Mouse (Mus musculus): ENCODE data around the gene Ada.

The Ada gene

DNA sequence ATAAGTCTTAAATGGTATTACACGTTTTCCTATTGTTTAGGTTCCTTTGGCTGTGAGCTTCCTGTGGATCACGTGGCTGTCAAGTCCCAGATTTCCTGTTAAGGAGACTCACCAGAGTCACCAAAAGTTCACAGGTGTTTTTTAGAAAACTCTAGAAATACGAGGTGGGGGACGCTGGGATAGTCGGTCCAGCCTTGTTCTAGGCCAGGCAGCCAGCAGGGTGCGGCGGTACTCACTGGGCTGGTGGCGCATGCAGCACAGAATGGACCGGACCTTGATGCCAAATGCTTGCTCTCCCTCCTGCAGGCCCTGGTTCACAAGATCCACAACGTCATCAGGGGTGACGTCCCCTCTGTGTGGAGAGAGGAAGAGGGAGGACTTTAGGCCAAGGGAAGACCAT, 18.0 kb downstream of the Ada start:
- no peak for DNase-seq (ENCODE audit: low spot score in 2 of 2)

DNA sequence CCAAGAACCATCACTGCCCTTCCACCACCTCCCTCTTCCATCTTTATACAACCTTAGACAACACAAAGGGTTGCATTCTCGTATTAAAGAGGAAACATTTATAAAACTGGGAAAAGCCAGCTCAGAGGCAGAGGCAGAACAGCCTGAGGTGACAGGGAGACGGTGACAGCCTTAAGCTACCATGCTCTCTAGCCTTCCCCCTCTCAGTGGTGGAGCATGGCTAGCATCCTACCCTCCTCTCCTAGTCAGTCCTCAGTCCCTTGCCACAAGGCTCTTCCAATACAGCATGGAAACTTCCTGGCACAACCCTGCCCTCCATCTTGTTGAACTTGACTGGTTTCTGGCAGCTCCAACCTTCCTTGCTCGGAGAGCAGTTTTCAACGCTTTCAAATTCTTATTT, 21.7 kb downstream of the Ada start:
- DNase-seq (ENCODE audit: low spot score in 2 of 2): no peak

DNA sequence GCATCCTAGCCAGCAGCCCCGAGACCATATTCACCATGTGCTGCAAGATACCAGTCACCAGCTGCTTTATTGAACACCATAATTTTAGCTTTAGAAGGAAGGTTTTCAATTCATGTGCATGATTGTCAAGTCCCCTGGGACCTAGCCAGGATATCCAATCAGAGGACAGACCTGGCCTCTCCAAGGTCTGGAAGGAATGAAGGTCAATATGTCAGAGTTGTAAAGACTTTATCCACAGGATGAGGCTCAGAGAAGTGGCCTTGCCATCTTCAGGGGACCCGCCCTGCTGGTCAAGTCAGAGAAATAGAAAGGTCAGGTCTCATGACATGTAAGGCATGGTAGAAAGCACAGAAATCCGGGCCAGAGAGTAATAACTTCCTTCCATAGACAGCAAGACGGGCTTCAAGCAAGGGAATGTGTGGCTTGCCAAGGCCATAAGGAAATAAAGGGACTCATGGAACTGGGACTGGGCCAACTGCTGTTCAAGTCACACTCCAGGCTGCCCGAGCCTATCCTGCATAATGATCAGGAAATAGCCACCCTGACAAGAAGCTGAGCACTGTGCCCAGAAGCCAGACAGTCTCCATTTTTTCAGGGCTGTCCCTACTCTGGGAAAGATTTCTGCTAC, 23.2 kb downstream of the Ada start:
- no peak for DNase-seq (ENCODE audit: low spot score in 2 of 2)

DNA sequence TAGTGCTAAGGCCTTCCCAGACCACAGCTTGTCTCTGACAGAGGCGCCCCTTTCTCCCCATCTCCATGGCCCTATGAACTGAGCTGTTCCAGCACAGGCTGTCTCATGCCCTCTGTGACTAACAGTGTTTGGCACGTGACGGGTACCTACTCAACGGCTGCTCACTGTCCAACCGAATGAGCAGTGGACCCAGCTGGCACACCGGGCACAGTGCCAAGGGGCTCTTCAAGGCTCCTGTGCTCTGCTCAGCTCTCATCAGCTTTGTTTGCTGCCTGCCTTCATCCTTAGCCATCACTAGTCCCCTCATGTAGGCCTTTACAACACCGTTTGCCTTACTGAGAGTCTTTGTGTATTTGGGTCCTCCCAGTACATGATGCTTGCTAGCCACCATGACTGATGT, 27.5 kb downstream of the Ada start:
- peak; percentile 42 to 72 for DNase-seq (ENCODE audit: low spot score in 2 of 2)

DNA sequence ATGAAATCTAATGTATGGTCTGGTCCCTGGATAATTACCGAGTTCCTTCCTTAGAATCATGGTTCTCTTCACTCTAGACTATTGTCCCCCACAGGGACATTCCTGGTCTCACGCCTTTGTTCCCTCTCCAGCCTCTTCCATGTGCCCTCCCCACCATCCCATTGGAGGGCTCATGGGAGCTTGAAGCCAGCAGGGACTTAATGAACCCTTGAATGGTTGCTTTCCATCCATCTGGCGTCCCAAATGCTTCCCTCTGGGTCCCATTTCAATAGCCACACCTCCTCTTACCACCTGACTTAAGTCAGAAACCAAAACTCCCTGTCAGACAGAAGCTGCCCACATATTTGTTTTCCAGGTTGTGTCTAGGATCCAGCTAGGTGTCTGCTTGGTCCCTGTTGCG, 30.4 kb downstream of the Ada start:
- no peak for DNase-seq (ENCODE audit: low spot score in 2 of 2)

DNA sequence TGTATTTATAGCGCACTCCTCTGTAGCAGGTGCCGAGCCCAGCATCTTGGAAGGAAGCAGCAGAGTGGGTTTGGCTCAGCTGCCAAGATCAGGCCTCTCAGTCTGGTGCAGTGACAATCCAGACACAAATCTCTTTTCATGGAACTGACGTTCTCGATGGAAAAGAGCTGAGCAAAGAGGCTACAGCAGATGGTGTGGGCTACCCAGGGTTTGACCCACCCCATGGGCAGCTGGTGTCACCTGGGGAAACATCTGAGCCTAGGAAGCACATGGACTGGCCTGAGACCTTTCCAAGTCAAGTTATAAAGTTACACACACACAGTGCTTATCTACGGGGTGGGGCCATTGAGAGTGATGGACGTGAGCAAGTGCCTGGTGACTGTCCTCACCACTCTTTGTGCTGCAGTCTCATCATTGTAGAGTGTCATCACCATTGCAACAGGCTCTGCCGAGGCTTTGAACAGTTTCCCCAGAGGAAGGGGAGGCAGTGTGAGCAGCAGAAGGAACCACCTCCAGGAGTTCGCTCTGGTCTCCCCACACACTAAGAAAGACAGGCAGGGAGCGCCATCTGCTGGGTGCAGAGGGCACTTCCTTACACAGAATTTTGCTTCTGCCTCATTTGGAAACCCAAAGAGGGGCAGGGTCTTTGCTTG, 31.0 kb downstream of the Ada start:
- peak; percentile 73 to 83 for DNase-seq (ENCODE audit: low spot score in 2 of 2)

DNA sequence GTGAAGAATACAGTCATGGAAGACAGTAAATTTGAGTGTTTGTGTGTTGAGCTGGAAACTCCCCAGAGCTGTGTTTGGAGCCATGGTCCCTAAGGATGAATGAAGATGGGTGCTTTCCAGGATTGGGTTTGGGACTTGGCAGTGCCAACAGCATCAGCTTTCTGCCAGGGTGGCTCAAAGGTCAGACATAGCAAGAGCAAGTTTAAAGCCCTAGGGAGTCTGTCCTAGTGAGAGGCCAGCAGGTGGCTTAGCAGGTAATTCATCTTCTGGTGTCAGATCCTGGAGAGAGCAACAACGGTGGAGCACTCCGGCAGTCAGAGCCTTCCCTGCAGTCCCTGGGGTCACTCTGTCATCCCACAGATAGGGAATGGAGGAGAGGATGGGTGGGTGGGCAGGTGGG, 31.5 kb downstream of the Ada start:
- DNase-seq (ENCODE audit: low spot score in 2 of 2): no peak

DNA sequence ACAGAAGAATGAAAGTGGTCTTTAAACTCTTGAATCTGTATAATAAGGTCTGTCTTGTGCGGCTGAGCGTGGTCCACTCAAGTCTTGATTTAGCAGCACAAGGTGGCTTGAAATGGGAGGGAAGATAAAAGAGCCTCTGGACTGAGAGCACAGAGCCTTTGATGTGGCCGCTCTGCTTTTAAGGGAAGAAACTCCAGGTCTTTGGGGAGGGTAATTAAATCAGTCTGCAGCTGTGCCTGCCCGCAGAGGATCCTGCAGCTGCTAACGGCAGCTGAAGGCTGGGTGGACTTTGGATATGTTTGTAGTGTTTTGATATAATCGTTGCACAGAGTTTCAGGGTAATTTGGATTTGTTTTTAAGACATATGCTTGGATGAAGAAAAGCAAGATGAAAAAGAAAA, 33.2 kb downstream of the Ada start:
- no peak for DNase-seq (ENCODE audit: low spot score in 2 of 2)

DNA sequence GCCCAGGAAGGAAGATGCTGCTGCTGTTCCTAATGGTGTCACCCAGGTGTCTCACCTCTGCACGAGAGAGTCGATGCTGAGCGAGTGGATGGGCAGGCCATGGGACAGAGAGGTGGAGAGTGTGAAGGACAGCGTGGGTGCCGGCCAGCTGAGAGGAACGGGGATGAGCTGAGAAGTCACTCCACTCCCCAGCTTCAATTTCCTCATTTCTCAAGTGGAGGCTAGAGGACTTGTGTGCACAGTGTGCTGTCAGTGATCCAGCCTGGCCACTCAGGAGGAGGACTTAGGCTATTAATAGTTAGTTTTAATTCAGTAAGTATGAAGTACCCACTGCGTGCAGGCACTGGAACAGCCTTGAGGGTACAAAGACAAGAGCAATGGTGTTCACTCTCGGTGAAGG, 33.6 kb downstream of the Ada start:
- DNase-seq (ENCODE audit: low spot score in 2 of 2): no peak

DNA sequence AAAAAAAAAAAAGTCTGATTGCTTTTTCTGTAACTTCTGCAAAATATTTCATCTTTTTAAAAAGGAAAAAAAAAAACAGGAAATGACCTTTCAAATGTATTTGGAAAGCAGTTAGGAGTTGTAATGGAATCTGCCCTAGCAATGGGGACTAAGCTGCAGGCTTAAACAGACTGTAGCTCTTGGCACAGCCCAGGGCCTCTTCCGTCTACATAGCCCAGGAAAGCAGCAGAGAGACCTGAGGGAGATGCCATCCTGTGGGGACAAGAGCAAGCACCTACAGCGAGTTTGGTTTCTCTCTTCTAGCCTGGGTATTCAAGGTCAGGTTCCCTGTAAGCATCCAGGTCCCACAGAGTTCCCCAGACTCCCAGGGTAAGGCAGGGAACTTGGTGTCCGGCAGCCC, 36.7 kb downstream of the Ada start:
- no peak for DNase-seq (ENCODE audit: low spot score in 2 of 2)

DNA sequence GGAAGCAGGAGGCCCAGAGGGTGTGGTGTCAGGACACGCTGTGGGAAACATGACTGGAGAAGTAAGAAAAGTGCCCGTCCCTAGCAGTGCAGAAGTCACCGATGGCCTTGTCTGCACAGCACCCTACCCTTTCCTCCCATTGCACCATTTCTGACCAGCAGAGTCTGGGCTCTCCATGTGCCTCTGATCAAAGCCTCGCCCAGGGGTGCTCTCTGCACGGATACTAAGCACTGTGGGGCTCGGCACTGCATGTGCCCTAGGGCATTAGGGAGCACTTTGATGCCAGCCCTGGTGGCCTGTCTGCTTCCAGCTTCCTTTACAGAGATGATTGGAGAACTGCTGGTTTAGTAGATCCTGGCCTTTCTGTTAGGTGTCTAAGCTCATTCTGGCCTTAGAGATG, 37.2 kb downstream of the Ada start:
- no peak for DNase-seq (ENCODE audit: low spot score in 2 of 2)

DNA sequence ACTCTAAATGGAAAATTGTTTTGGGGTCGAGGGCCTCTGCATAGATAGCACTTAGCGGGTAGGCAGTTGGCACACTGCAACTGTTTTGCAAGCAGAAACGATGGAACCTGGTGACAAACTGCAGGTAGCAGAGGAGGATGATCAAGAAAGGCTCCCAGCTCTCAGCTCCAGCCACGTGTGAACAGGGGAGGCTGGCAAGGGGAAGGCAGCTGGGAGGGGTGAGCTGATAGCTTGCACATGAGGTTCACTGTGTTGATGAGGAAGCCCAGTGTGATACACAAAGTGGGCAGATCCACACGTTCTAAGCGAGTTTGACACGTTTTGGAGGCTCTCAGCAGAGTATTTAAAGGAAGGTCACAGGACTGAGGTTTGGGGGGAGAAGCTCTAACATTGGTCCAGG, 37.6 kb downstream of the Ada start:
- DNase-seq (ENCODE audit: low spot score in 2 of 2): no peak

DNA sequence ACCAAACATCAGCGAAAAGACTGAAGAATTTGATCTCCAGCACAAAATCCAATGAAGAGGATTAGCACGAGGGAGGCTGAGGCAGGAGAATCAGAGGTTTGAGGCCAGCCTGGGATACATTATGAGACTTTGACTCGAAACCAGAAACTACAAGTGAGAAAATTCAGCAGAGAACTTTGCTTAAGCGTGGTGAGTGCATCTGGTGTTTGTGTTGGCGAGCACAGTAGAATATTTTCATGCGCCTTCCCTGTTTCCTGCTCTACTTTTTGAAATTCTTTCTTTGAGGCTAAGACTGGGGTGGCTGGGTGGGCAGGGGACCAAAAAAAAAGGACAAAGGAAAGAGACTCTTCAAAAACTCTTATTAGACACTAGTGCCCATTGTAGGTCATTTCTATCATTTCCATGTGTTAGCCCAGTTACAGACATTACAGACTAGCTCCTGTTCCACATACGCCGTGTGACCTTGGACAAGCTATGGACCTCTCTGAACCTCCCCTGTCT, 38.6 kb downstream of the Ada start:
- no peak for DNase-seq (ENCODE audit: low spot score in 2 of 2)

DNA sequence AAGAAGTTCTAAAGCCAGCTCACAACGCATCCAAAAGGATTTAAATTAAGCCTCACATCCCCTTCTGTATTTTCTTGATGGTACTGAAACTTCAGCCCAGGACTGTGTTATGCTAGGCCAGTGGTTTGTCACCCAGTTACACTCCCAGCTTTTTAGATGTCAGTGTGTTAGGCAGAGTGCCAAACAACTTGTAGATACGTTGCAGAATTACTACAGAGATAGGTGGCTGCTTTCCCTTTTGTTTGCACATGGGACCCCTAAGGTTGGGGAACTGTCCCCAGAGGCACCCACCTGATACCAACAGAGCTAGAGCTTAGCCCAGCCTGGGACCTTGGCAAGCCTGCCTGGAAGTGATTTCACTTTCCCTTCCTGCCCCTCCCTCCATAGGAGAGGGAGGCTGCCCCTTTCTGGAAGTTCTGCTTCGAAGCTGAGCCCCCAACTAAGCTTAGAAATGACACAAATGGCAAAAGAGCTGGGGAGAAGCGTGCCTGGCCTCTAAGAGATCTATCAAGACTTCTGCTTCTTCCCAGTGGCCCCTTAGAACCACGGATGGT, 39.4 kb downstream of the Ada start:
- DNase-seq (ENCODE audit: low spot score in 2 of 2): no peak

DNA sequence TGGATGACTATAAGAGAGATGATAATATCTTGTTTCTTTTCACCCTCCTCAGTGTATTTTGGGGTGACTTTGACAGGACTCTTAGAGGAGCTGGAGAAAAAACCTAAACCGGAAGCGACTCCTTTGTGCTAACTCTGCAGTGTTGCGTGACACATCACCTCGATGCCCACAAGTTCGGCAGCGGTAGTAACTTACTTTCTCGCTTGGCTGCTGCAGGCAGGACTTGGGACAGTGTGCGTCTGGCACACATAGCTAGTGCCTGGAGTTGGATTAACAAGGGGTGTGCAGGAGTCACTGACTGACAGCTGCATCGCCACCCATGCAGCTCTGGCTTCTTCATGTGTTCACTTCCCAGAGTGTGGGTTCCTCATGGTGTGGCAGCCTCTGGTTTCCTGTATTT, 40.0 kb downstream of the Ada start:
- no peak for DNase-seq (ENCODE audit: low spot score in 2 of 2)

DNA sequence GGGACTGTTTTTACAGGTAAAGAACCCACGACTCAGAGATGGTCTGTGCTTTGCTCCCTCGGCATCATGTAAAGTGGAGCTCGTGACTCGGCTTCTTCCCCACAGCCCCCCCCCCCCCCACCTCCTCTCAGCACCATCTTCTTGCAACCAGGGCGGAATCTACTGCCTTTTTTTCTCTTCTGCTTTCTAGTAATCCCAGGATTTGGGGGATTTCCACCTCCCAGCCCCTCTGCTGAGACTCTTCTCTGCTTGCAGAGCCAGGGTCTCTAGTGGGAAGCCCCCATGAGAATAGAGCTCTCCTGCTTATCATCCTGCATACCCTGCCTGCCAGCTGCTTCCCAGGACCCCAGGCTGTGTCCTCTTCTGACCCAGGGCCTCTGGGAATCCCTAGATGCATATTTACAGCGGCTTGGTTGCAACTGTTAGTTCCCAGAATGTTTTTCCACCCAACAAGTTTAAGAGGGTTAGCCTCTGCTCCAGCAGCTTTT, 41.2 kb downstream of the Ada start:
- no peak for DNase-seq (ENCODE audit: low spot score in 2 of 2)

DNA sequence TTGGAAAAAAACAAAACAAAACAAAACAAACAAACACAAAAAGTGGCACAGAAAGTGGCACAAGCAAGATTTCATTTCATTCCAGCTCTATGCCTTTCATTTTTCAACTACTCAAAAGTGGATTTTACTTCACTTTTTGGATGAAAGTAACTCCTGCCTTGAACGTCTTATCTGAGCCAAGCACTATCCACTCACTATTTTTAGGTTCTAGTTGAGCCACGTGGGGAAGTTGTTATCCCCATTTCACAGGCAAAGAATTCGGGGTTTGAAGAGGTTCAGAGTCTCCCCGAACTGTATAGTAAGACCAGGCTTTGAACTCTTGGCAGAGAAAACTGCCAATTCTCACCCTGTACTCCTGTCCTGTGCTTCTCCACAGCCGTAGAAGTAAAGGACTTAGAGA, 41.7 kb downstream of the Ada start:
- no peak for DNase-seq (ENCODE audit: low spot score in 2 of 2)

DNA sequence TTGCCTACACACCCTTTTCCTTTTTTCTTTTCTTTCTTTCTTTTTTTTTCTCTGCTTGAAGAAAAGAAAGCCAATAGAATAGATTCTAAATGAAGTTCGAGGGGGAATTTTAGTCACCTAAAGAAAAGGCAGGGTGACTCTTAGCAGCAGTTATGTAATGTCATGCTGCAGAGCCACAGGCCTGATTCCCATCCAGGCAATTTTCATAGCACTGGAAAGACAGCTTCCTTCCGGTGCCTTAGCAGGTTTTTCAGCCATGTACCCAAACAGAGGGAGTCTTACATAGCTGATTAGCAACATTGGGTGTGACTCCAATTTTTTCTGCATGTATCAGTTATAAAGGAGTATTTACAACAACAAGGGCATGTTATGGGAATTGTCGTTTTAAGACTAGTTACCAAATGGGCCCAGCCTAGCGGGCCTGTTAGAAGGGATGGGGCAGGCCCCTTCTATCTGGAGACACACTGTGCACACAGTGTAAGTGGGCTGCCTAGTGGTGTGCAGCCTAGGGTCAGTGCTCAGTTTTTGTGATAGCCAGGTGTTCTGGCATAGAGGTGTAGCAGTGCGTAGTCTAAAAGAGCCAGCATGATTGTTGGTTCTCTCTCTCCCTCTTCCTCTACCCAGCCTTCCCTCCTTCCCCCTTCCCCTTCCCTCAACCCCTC, 46.3 kb downstream of the Ada start:
- DNase-seq (ENCODE audit: low spot score in 2 of 2): no peak

DNA sequence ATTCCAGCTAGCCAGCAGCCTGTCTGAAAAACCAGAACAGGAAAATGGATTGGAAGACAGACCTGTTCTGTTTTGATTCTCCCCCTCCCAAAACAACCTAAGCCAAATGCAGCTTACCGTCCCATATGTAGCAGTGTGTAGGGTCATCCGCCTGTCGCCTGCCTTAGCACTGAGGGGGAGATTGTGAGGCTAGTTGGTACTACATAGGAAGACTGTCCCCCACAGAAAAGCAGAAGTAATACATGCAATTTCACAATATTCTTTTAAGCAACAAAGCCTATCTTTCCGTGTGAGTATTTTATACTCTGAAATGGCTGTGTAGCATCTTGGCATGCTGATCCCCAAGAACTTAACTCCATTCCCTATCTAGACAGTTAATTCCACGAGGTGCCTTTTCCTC, 47.1 kb downstream of the Ada start:
- no peak for DNase-seq (ENCODE audit: low spot score in 2 of 2)

DNA sequence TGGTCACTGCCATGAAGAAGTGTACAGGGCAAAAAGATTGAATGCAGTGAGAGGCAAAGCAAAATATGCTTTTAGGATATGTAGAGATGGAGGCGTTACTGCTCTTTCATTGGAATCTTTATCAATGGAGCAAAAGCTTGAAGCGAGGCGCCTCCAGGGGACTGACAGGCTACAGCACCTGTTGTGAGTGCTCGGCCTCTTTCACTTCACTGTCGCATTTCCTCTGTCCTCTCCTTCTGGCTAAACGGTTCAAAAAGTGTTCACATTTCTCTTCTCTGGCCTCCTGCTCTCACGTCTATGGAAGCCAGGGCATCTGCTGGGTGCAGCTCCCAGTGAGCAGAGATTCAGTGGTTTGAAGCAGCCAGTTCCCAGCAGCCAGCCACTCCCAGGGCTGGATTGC, 47.6 kb downstream of the Ada start:
- DNase-seq (ENCODE audit: low spot score in 2 of 2): no peak

DNA sequence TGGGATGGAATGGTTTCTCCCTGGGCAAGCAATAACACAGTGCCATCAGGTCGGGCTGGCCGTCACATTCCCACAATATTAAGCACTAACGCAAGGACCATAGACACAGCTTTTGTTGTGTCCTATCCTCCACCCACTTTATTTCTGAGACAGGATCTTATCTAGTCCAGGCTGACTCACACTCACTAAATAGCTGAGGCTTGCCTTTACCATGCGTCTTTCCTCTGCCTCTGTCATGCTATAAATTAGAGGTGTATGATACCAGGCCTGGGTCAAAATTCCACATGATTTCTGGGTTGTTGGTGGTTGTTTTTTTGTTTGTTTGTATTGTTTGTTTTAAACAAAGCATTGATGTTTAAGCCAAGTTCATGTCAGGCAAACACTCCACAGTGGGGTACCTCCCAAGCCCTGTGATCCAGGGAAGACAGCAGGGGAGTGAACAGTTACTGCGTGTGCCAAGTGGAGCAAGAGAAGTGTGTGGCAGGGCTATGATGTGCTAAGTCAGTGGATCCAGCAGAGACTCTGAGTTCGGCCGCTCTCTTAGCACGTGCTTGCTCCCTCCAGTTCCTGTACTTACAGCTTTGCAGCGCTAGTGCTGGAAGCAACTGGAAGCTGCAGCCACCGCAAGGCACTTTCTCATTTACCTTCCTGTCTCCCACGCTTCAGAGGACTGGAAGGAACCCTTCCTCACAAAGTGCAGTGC, 50.8 kb downstream of the Ada start:
- no peak for DNase-seq (ENCODE audit: low spot score in 2 of 2)

DNA sequence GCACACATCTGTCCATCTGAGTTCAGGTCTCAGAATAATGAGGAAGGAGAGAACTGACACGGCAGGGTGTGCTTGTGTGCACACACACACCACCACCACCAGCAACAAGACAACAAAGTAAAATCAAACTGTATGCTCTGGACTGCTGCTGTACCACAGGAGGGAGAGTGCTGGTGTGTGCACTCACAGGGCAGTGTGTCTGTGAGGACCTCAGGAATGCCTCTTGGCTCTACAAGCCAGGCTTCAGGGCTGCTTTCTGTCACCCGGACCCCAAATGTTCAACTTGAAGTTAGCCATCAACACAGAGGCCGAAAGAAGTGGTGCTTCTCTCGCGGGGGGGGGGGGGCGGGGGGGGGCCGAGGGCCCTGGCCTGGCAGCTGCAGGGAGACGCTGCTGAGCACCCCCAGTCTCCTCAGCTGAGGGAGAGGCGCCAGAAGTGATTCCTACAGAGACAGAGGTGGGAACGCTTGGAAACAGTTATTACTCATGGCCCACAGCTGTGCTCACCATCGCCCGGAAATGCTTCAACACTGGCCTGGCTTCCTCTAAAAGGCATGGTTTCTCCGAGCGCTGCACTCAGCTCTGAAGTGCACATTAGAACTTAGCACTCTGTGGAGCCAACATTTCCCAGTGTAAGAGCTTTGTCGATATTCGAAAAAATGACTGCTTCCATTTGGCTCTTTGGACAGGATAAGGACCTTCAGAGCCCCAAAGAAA, 52.1 kb downstream of the Ada start:
- no peak for DNase-seq (ENCODE audit: low spot score in 2 of 2)

All from frontal cortex, postnatal 10 days (tissue).